Mouse (Mus musculus): Measurements from ENCODE around the gene Trhr2. TPM values are rescaled to one million over a fixed set of nuclear protein-coding genes. Genes with fewer than 3 reads are reported as not detected.

Gene Trhr2
- total and polyA plus RNA-seq, 2 experiments from 2014 or later, result not detected

GRCm38 (mm10) chr8:122312553-122312952 is 48.0 kb downstream of the Trhr2 start:
- Histone ChIP-seq H3K9me3 (replicated peaks; ENCODE audit: control insufficient read depth, low read length) (no peaks in the 10 kb centered on the region), H3K4me1 (ENCODE audit: control insufficient read depth, insufficient read depth) (peaks cover 51% of the 10 kb centered on the region), H3K9ac (replicated peaks; ENCODE audit: low read depth, low read length) (no peak overlapping the region), H3K4me2 (ENCODE audit: low read depth, low read length) (no peak overlapping the region), H3K36me3 (replicated peaks; ENCODE audit: control insufficient read depth, insufficient read depth, low read length) (peaks cover 35% of the 10 kb centered on the region), H3K27me3 (ENCODE audit: control insufficient read depth, insufficient read depth, low read length) (no peaks in the 10 kb centered on the region), H3K27ac (ENCODE audit: low read depth) (no peak overlapping the region), H3K4me3 (ENCODE audit: low read depth, low read length) (no peak overlapping the region)
- ATAC-seq (ENCODE audit: insufficient read depth, low read depth) (no peak), DNase-seq (ENCODE audit: low spot score) (no peak)
- TF ChIP-seq EP300 (IDR thresholded peaks at IDR 0.05; ENCODE audit: low read depth), result no peak
- no peak for TF ChIP-seq CTCF (IDR thresholded peaks at IDR 0.05; ENCODE audit: low read depth)
- 63% methylated on average over 2 of the region's 2 CpGs for WGBS

- no peak overlapping the region for H3K9ac ChIP-seq (replicated peaks; ENCODE audit: low read depth, low read length)
- peaks cover 38% of the 10 kb centered on the region for H3K36me3 ChIP-seq (replicated peaks; ENCODE audit: control insufficient read depth, insufficient read depth, low read length)
- TF ChIP-seq EP300 (IDR thresholded peaks at IDR 0.05; ENCODE audit: low read depth), result no peak
- no peak for TF ChIP-seq CTCF (IDR thresholded peaks at IDR 0.05; ENCODE audit: low read depth)
- H3K4me2 ChIP-seq (ENCODE audit: low read depth, low read length), result no peak overlapping the region
- H3K4me1 ChIP-seq (ENCODE audit: control insufficient read depth, insufficient read depth), result peaks cover 49% of the 10 kb centered on the region
- DNase-seq (ENCODE audit: low spot score) (no peak), ATAC-seq (ENCODE audit: insufficient read depth, low read depth) (no peak)
- no peak overlapping the region for H3K4me3 ChIP-seq (ENCODE audit: low read depth, low read length)
- H3K27ac ChIP-seq (ENCODE audit: low read depth), result no peak overlapping the region
- no peaks in the 10 kb centered on the region for H3K27me3 ChIP-seq (ENCODE audit: control insufficient read depth, insufficient read depth, low read length)
- 68% methylated on average over 2 of the region's 2 CpGs for WGBS
- H3K9me3 ChIP-seq (replicated peaks; ENCODE audit: control insufficient read depth, low read length), result no peaks in the 10 kb centered on the region
Measured at GRCm38 (mm10) chr8:122311115-122311514, 49.4 kb downstream of the Trhr2 start.

GRCm38 (mm10) chr8:122309272-122309671 is 51.3 kb downstream of the Trhr2 start:
- Histone ChIP-seq H3K4me2 (ENCODE audit: low read depth, low read length) (no peak overlapping the region), H3K27ac (ENCODE audit: low read depth) (no peak overlapping the region), H3K9ac (replicated peaks; ENCODE audit: low read depth, low read length) (no peak overlapping the region), H3K4me3 (ENCODE audit: low read depth, low read length) (no peak overlapping the region), H3K36me3 (replicated peaks; ENCODE audit: control insufficient read depth, insufficient read depth, low read length) (peaks cover 43% of the 10 kb centered on the region), H3K27me3 (ENCODE audit: control insufficient read depth, insufficient read depth, low read length) (no peaks in the 10 kb centered on the region), H3K9me3 (replicated peaks; ENCODE audit: control insufficient read depth, low read length) (no peaks in the 10 kb centered on the region), H3K4me1 (ENCODE audit: control insufficient read depth, insufficient read depth) (peaks cover 37% of the 10 kb centered on the region)
- DNase-seq (ENCODE audit: low spot score), result no peak
- WGBS, result 19% methylated on average over 12 of the region's 12 CpGs
- no peak for TF ChIP-seq EP300 (IDR thresholded peaks at IDR 0.05; ENCODE audit: low read depth)
- TF ChIP-seq CTCF (IDR thresholded peaks at IDR 0.05; ENCODE audit: low read depth), result no peak
- no peak for ATAC-seq (ENCODE audit: insufficient read depth, low read depth)

- Histone ChIP-seq H3K27ac (ENCODE audit: low read depth) (no peak overlapping the region), H3K9ac (replicated peaks; ENCODE audit: low read depth, low read length) (no peak overlapping the region; the same call in 1 of the 2 replicates), H3K4me1 (ENCODE audit: control insufficient read depth, insufficient read depth) (peaks cover 31% of the 10 kb centered on the region), H3K36me3 (replicated peaks; ENCODE audit: control insufficient read depth, insufficient read depth, low read length) (peaks cover 43% of the 10 kb centered on the region), H3K27me3 (ENCODE audit: control insufficient read depth, insufficient read depth, low read length) (no peaks in the 10 kb centered on the region), H3K4me3 (ENCODE audit: low read depth, low read length) (no peak overlapping the region), H3K4me2 (ENCODE audit: low read depth, low read length) (no peak overlapping the region), H3K9me3 (replicated peaks; ENCODE audit: control insufficient read depth, low read length) (no peaks in the 10 kb centered on the region)
- WGBS, result 88% methylated on average over 8 of the region's 8 CpGs
- DNase-seq (ENCODE audit: low spot score) (no peak), ATAC-seq (ENCODE audit: insufficient read depth, low read depth) (no peak)
- no peak for TF ChIP-seq EP300 (IDR thresholded peaks at IDR 0.05; ENCODE audit: low read depth)
- TF ChIP-seq CTCF (IDR thresholded peaks at IDR 0.05; ENCODE audit: low read depth), result no peak
Measured at GRCm38 (mm10) chr8:122307836-122308235, 52.7 kb downstream of the Trhr2 start.

Other genes starting within 250 kb of the Trhr2 start
- 28.4 and 45.3 TPM in 2 replicates for gene Zfpm1, start 78.6 kb downstream of the Trhr2 start, total RNA-seq (2014; rRNA removed; ENCODE audit: low replicate concordance)
- gene Zfpm1, start 78.6 kb downstream of the Trhr2 start, polyA plus RNA-seq (2015; fragmentation: Nextera tagmentation; extraction: Ambion mirVana), result 2.3 and 2.5 TPM in 2 replicates
- gene Zc3h18, start 15.9 kb upstream of the Trhr2 start, total RNA-seq (2014; rRNA removed; ENCODE audit: low replicate concordance), result 8.4 and 23.1 TPM in 2 replicates
- gene Zc3h18, start 15.9 kb upstream of the Trhr2 start, polyA plus RNA-seq (2015; fragmentation: Nextera tagmentation; extraction: Ambion mirVana), result 13.9 and 14.4 TPM in 2 replicates
- not detected in 2 replicates for gene Il17c, start 61.3 kb upstream of the Trhr2 start, total RNA-seq (2014; rRNA removed; ENCODE audit: low replicate concordance)
- gene Il17c, start 61.3 kb upstream of the Trhr2 start, polyA plus RNA-seq (2015; fragmentation: Nextera tagmentation; extraction: Ambion mirVana), result not detected in 2 replicates
- 126 and 162 TPM in 2 replicates for gene Cyba, start 72.2 kb upstream of the Trhr2 start, total RNA-seq (2014; rRNA removed; ENCODE audit: low replicate concordance)
- 159 and 160 TPM in 2 replicates for gene Cyba, start 72.2 kb upstream of the Trhr2 start, polyA plus RNA-seq (2015; fragmentation: Nextera tagmentation; extraction: Ambion mirVana)
- gene Mvd, start 82.7 kb upstream of the Trhr2 start, total RNA-seq (2014; rRNA removed; ENCODE audit: low replicate concordance), result 5.3 and 13.3 TPM in 2 replicates
- 11.4 and 11.7 TPM in 2 replicates for gene Mvd, start 82.7 kb upstream of the Trhr2 start, polyA plus RNA-seq (2015; fragmentation: Nextera tagmentation; extraction: Ambion mirVana)
- 1.2 TPM in 1 of 2 replicates, not detected in the other for gene Snai3, start 100.0 kb upstream of the Trhr2 start, total RNA-seq (2014; rRNA removed; ENCODE audit: low replicate concordance)
- gene Snai3, start 100.0 kb upstream of the Trhr2 start, polyA plus RNA-seq (2015; fragmentation: Nextera tagmentation; extraction: Ambion mirVana), result 0.61 and 1.6 TPM in 2 replicates
- 39.7 and 42.7 TPM in 2 replicates for gene Rnf166, start 115.3 kb upstream of the Trhr2 start, total RNA-seq (2014; rRNA removed; ENCODE audit: low replicate concordance)
- 39.4 and 45.9 TPM in 2 replicates for gene Rnf166, start 115.3 kb upstream of the Trhr2 start, polyA plus RNA-seq (2015; fragmentation: Nextera tagmentation; extraction: Ambion mirVana)
- 19.5 and 28.4 TPM in 2 replicates for gene Ctu2, start 115.4 kb upstream of the Trhr2 start, total RNA-seq (2014; rRNA removed; ENCODE audit: low replicate concordance)
- 20.9 and 24.3 TPM in 2 replicates for gene Ctu2, start 115.4 kb upstream of the Trhr2 start, polyA plus RNA-seq (2015; fragmentation: Nextera tagmentation; extraction: Ambion mirVana)
- gene Piezo1, start 190.6 kb upstream of the Trhr2 start, total RNA-seq (2014; rRNA removed; ENCODE audit: low replicate concordance), result 87.0 and 92.7 TPM in 2 replicates
- 8.0 and 10.1 TPM in 2 replicates for gene Piezo1, start 190.6 kb upstream of the Trhr2 start, polyA plus RNA-seq (2015; fragmentation: Nextera tagmentation; extraction: Ambion mirVana)
- gene Cdt1, start 207.3 kb upstream of the Trhr2 start, total RNA-seq (2014; rRNA removed; ENCODE audit: low replicate concordance), result 27.5 and 52.3 TPM in 2 replicates
- gene Cdt1, start 207.3 kb upstream of the Trhr2 start, polyA plus RNA-seq (2015; fragmentation: Nextera tagmentation; extraction: Ambion mirVana), result 9.9 and 10.0 TPM in 2 replicates
- 106 and 112 TPM in 2 replicates for gene Aprt, start 216.2 kb upstream of the Trhr2 start, total RNA-seq (2014; rRNA removed; ENCODE audit: low replicate concordance)
- 104 and 119 TPM in 2 replicates for gene Aprt, start 216.2 kb upstream of the Trhr2 start, polyA plus RNA-seq (2015; fragmentation: Nextera tagmentation; extraction: Ambion mirVana)